Mouse (Mus musculus) urinary bladder, adult 2 months (tissue): ENCODE data around the gene Dcaf5. TPM values are rescaled to one million over a fixed set of nuclear protein-coding genes. Genes with fewer than 3 reads are reported as not detected.

ENCODE experiments used
- DNase-seq: peaks from one replicate; pipeline ENCODE4 v3.0.0; 2022; ENCODE audit warnings: low spot score
- polyA plus RNA-seq: library from polyadenylated mRNA; depleted of rRNA; stranded (reverse); fragments of >200 nt; gene quantifications from 2 replicates; pipeline ENCODE4 v1.2.3, GENCODE M21; 2012

Gene Dcaf5
- polyA plus RNA-seq, 1 experiment, result 21.2 TPM

DNA sequence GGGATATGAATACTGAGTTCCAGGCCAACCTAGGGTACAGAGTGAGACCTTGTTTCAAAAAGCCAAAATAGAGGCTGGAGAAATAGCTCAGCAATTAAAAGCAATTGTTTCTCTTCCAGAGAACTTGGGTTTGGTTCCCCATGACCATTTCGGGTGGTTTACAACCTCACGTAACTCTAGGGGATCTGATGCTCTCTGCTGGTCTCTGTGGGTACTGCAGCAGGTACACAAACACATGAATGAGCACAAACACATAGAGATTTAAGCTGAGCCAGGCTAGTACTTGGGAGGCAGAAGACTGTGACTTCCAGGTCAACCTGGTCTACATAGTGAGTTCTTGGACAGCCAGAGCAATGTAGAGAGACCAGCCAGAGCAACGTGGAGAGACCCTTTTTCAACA, 28.6 kb downstream of the Dcaf5 start:
- DNase-seq, result no peak

DNA sequence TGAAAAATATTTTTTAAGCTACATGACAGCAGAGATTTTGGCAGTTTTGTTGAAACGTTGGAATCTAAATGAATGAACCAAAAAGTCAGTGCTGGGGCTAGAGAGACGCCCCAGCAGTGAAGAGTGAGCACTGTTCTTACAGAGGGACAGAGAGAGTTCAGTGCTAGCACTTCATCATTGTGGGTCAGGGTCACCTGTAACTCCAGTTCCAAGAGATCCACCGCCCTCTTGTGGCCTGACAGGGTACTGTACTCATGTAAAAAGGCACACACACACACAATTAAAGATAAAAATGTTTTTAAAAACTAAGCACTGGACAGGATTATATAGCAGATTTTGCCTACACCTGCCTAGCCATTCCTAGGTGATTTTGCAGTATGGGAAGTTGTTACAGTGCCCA, 29.8 kb downstream of the Dcaf5 start:
- no peak for DNase-seq

DNA sequence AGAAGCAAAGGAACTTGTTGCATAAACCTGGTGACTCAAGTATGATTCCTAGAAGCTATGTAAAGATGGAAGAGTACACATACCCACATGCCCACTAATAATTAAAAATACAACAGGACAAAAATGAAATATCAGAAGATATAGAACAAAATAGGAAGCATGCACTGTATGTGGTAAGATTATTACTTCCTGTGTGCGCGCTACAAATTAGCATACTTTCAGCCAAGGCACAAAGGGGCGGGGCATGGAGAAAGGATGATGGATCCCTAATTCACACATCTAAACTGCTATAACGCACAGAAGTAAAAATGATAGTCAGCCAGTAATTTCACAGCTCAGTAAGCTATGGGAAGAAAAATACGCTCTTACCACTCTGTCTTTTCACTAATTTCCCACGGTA, 32.3 kb downstream of the Dcaf5 start:
- no peak for DNase-seq

DNA sequence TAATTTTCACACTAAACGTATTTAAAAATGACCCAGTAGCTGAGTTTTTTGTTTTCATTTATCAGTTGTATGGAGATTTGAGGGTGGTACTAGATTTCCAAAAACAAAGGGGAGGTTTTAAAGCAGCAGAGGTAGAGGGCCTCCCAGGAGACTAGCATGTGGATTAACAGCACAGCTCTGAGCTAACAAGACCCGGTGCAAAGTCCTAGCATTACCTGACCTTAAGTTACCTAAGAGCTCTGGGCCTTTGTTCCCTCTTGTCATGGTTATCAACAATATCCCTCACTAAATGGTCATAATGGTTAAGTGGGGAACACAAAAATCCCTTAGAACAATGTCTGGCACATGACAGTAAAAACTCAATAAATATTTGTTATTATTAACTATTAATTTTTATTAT, 37.3 kb downstream of the Dcaf5 start:
- DNase-seq, result no peak

DNA sequence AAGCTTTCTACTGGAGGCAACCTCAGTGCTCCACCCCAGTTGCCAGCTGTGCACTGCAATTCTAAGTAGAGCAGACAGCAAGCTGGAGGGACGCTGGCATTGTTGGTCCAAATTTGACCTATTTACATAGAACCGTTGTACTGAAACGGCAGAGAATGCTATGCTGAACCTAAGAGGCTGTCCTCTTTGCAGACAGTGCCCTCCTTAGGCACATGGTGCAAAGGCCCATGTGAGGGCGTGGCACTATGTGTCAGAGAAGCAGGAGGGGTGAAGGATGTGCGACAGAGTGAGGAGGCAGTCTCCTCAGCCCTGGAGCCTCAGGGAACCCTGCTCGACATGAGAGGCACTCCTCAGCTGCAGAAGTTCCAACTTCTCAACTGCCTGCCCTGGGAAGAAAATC, 40.0 kb downstream of the Dcaf5 start:
- DNase-seq, result no peak

DNA sequence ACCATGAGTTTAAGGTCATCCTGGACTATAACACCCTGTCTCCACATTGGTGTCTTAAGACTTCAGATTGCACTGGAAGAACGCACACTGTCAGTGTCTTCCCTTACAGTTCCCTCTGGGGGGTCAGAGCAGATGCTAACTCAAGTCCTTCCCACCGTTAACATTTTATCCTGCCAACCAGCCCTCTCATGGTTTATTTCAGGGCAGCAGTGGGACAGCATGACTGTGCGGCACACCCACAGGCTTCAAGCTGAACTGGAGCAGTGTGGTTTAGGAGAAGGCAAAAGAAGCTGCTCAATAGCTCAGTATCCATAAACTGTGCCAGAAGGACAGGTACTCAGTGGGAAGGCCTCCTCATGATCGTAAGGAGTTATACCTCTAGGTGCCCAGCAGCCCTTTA, 41.1 kb downstream of the Dcaf5 start:
- no peak for DNase-seq

DNA sequence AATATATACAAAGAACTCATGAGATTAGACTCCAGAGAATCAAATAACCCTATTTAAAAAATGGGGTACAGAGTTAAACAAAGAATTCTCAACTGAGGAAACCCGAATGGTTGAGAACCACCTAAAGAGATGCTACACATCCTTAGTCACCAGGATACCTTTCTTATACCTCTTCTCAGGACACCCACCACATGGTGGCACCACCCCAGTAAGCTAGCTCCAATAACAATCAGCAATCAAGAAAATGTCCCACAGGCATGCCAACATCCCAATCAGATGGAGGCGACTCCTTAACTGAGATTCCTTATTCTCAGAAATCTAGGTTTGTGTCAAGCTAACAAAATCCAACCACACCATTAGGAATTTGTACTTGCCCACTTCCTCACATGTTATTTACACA, 42.4 kb downstream of the Dcaf5 start:
- no peak for DNase-seq

DNA sequence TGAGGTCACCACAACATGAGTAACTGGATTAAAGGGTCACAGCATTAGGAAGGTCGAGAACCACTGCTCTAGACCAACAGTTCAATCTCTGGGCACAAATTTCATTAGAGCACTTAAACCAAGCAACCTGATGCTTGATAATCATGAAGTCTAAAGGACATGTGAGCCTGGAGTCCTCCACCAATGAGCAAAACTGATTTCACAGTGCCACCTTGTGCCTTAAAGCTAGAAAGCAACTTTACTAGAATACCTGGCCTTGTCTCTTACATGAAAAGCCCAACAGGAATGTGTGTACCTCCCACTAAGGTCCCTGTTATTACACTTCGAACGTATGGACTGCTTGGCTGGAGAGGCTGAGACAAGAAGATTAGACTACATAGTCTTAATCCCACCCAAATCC, 47.0 kb downstream of the Dcaf5 start:
- no peak for DNase-seq

DNA sequence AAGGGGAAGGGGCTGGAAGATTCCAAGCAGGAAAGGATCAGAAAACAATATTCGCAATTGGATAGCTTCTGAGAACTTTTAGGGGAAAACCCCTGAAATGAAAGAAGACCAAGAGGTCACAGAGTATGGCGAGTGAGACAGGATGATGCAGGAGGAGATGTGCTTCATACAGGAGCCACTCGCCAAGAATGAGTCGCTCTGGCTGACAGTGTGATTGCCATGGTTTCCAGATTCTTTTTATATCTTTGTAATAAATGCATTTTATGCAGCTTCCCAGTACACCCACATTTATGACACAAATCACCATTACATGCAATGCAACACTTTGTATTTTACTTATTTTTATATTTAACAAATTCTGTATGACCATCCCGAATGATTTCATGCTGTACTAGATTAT, 49.1 kb downstream of the Dcaf5 start:
- DNase-seq, result no peak

DNA sequence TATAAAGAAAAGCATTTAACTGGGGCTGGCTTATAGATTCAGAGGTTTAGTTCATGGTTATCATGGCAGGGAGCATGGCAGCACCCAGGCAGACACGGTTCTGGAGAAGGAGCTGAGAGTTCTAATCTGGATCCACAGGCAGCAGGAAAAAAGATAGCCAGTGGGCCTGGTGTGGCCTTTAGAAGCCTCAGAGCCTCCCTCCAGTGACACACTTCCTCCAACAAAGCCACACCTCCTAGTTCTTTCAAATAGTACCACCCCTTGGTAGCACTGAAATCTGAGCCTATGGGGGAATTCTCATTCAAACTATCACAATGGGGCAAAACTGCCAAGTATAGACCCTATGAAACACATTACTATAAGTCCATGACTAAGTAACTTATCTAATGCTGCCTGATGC, 51.0 kb downstream of the Dcaf5 start:
- no peak for DNase-seq

DNA sequence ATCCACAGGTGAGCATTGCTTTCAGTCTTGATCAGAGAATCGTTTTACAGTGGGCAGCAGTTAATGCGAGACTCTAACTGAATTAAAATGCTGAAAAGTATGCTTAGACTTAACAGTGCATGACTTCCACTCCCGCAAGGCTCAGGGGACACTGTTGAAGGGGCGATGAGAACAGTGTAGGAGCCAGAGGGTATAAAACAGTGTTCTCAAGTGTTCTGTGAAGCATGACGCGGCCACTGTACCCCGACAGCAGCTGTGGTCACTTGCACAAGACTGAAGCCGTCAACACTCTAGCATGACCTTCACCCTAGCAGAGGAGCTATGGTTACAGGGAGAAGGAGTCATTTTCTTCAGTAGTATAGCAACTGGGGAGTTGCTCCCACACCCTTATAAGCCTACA, 52.9 kb downstream of the Dcaf5 start:
- DNase-seq, result no peak

DNA sequence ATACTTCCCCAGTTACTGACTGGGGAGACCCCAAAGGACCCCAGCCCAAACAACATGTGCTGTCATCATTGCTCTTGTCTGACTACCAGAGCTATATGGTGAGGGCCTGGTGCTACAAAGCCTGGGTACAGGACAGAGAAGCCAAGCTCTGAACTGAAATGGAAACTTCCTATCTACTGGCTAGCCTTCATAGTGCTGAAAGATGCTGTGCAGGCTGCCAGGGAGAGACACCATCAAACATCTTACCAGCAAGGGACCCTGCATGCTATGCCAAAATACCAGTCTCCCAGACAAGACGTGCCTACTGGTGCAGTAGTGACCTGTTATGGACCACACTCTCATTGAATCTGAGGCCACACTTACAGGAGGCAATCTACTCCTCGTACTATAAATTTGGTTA, 53.6 kb downstream of the Dcaf5 start:
- DNase-seq, result no peak

DNA sequence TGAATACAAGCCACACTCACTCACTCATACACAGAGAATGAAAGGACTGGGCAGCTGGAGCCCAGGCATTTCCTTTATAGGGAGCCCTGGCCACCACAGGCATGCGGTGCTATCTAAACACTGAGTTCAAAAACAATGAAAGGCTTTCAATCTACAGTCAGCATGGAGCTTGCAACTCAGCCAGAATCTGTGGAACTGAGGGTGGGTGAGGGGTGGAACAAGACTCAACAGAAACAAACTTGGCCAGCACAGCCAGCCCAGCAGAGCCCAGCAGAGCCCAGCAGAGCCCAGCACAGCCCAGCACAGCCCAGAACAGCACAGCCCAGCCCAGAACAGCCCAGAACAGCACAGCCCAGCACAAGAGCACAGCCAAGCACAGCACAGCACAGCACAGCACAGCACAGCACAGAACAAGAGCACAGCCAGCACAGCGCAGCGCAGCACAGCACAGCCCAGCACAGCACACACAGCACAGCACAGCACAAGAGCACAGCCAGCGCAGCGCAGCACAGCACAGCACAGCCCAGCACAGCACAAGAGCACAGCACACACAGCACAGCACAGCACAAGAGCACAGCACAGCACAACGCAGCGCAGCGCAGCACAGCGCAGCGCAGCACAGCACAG, 56.5 kb downstream of the Dcaf5 start:
- no peak for DNase-seq

DNA sequence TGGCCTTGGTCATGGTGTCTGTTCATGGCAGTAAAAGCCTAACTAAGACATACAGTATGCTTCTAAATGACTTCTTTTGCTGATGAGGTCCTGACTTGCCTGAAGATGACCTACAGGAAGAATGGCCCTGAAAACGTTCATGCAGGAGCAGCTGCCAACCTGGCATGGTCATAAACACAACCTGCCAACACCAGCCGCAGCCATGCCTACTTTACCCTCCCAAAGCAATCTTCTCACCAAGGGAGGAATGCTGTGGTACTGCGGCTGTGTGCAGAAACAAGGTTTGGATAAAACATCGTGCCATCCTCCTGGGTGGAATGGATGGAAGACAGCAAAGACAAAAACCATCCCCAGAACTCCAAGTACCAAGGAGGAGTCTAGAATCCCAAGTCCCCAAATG, 57.0 kb downstream of the Dcaf5 start:
- no peak for DNase-seq

DNA sequence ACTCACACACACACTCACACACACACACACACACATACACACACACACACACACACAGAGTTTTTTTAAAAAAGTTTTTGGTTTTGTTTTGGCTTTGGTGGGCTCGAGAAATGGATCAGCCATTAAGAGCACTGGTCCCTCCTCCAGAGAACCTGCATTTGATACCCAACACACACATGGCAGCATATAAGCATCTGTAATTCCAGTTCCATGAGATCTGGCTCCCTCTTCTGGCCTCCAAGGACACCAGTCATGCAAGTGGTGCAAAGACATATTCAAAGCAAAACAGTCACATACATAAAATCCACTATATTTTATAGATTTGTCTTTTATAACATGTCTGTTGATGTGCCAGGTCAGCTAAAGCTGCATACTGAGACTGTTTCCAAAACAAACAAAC, 58.8 kb downstream of the Dcaf5 start:
- no peak for DNase-seq

DNA sequence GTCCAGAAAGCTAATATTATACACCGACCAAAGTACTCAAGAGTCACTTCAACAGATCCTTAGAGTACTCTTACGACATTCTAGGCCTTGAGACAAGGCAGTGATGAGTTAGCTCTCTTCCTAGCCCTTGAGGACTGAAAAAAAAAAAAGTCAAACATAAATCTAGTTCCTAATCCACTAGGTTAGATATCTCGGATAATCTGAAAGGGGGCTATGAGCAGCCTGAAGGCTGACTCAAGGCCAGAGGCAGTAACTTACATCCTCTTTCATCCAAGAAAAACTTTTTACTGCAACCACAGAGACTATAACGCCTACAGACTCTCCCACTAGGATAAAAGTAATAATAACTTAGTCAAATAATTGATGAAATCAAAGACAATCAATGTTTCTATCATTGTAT, 60.7 kb downstream of the Dcaf5 start:
- no peak for DNase-seq

DNA sequence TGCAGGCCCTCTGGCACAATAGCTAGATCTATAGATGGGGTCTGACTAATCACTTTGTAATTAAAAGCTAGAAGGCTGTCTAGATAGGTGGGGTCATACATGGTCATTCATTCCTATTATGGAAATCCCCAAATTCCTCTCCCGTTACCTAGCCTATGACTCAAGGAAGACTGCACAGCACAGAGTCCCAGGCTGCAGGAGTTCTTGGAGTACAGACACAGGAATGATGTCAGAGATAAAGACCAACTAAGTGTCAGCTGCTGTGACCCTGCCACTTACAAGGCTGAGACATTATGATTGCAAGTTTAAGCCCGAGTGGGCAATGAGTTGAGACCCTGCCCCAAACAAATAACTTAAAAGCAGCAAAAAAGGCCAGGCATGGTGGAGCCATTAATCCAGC, 61.7 kb downstream of the Dcaf5 start:
- DNase-seq, result no peak

DNA sequence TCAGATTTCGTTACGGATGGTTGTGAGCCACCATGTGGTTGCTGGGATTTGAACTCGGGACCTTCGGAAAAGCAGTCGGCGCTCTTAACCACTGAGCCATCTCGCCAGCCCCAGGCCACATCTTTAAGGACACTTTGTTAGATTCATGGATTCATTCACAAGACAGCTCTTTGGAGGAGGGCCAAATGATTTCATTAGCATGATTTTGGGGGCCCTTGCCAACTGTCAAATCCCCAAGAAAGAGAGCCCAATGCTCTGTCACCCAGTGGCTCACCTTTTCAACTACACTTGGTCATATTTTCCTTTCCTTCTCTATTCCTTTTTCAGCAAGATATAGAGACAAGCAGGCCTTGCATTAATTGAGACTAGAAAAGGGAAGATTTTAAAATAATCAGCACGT, 63.5 kb downstream of the Dcaf5 start:
- no peak for DNase-seq

DNA sequence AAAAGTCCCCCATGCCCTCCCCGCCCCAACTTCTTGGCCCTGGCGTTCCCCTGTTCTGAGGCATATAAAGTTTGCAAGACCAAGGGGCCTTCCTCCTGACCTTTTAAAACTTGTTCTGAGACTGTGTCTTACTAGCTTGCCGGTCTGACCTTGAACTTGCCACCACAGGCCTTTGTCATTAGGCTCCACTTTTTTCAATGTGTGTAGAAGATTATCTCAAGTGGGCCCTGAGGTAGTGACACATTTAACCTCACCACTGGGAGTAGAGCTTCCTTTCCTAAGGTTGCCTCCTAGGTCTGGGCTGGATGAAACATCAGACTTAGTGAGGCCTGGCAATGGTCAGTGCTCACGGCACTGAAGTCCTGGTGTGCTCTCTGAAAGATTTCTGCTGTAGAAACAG, 69.2 kb downstream of the Dcaf5 start:
- DNase-seq, result no peak

DNA sequence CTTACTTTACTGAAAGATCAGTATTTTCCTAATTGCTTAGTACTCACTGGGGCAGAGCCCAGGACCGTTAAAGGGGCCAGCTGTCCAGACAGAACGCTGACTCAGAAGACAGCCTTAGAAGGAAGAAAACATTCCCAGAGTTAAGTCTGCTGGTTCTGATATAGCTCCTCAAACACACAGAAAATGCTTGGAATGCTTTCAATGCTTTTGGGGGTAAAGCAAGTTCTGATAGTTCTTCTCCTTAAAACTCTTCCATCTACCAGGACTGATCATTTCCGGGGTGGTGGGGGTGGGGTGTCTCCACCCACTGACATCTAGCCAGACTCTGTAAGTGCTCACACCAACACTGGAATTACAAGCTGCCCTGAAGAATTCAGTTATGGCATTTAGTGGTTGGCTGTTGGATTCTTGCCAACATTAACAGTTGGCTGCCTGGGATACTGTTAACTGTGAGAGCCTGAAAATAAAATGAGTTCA, 70.4 kb downstream of the Dcaf5 start:
- DNase-seq, result no peak

DNA sequence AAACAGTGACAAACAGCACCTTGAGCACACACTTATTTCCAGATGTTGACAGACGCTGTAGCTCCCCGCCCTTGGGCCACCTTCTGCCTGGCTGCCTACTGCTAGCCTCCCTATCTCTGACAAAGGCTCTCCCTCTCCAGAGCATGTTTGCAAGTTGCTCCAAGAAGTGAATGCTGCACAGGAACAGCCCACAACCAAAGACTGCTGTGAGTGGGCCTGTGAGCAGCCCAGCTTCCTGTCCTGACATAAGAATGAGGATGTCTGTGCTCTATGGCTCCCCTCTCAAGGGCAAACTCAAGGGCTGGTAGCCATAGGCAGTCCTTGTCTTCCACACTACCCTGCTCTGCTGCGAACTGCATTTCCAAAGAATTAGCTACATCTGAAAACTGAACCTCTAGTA, 71.1 kb downstream of the Dcaf5 start:
- DNase-seq, result no peak

DNA sequence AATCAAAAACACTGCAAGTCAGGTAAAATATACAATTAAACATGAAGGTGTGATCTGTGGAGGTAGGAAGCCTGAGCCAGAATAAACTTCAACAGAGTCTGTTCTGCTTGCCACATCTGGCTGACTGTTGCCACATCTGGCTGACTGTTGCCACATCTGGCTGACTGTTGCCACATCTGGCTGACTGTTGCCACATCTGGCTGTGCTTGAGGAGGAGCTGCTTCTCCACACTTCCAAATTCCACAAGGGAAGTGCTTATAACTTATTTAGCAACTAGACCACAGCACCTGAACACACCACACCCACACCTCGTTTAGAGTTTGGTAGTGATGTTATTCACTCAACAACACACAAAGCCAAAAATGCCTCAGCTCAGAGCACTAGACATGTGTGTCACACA, 74.7 kb downstream of the Dcaf5 start:
- no peak for DNase-seq

DNA sequence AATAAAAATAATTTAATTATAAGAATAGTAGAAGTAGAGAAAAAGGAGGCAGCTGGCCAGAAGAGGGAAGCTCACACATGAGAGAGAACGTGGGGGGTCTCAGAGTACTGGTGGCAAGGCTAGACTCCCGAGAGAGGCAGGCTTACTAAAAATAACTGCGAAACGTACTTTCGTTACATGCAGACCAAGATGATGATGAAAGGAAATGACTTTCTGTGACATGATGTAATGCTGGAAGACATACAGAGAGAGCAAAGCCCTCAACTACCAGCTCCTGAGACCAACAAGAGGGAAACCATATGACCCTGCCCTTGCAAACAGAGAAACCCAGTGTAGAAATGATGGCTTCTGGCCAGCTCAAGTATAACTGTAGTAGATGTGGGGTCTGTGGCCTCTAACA, 76.1 kb downstream of the Dcaf5 start:
- DNase-seq, result no peak

DNA sequence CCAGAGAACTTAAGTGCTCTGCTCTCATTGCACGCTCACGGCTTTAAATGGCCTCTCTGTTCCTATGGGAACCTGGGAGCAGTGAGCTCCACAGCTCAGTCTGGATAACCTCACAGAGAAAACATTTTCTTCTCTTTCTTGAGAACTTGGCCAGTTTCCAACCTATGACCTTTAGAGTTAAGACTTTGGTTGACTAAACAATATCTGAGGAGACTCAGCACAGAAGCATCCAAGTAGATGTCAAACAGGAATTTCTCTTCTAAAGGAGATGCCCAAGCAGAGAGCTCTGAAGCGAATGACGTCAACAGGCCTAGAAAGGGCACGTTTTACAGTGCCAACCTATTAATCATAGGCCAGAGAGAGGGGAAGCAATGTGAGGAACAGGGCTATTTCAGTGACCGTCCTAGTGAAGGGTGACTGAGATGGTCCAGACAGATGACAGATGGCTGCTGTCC, 91.6 kb downstream of the Dcaf5 start:
- no peak for DNase-seq

DNA sequence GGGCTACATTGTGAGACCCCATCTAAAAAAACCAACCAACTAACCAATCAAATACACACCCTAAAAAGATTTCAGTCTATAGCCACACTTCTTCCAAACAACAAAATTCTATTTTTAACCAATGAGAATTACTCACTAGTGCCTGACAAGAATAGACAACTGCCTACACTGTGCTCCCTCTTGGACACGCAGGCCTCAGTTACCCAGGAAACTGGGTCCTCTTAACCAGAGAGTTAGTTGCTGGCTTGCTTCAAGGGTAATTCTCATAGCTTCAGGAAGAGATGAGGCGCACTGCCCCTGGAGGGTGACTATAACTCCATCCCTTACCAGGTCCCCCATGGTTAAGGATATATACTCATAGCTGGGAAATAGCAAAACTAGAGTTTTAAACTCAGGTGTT, 95.5 kb downstream of the Dcaf5 start:
- DNase-seq, result no peak
